Mouse (Mus musculus) layer of hippocampus, adult 18-20 months (tissue): ENCODE measurements around the gene Grk5. TPM values are rescaled to one million over a fixed set of nuclear protein-coding genes. Genes with fewer than 3 reads are reported as not detected.
"Not testable (repeated sequence)": the region's sequence is repeated elsewhere in the genome, so short reads cannot be mapped to it uniquely, and the experiment has no call there.

Experiments
- DNase-seq, 2 experiments: peaks; one replicate each; pipeline ENCODE4 v3.0.0; 2022; ENCODE audit warnings: low spot score in 2 of 2
- total RNA-seq, 2 experiments: library from RNA; stranded (reverse); gene quantifications; 2 replicates each; pipeline ENCODE4 v1.2.3; 2021

Grk5 gene
- total RNA-seq, 2 experiments from 2014 or later: 10.4 to 12.4 TPM

DNA sequence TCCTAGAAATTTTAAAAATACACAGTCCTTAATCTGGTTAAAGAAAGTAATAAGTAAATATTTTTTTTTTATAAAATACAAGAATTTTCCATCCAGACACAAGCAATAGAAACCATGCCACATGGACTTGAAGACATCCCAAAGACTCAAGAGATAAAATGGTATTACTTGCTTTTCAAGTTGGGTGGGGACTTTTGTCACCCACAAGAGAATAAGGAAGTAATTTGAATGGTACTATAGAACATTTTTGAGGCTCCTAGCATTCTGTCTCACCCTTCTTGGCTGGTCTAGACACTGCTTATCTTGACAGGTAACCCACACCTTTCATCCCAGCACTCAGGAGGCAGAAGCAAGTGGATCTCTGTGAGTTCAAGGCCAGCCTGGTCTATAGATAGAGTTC lies 20.8 kb downstream of the Grk5 start:
- DNase-seq: no peak

DNA sequence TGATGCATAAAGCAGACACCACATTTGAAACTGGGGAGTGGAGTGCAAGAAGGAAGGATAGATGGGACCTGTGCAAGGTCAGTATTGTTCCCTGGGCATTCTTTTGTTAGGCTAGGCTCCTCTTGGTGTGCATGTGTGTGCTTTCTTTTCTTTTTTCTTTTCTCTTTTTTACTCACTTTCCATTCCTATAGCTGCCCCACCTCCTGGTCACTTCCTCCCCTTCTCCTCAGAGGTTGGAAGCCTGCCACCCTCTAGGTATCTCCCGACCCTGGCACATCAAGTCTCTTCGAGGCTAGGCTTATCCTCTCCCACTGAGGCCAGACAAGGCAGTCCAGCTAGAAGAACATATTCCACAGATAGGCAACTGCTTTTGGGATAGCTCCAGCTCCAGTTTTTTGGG lies 22.1 kb downstream of the Grk5 start:
- no peak for DNase-seq

- DNase-seq: no peak
Observed at GRCm38 (mm10) chr19:60915236-60915635, 25.7 kb downstream of the Grk5 start.

DNA sequence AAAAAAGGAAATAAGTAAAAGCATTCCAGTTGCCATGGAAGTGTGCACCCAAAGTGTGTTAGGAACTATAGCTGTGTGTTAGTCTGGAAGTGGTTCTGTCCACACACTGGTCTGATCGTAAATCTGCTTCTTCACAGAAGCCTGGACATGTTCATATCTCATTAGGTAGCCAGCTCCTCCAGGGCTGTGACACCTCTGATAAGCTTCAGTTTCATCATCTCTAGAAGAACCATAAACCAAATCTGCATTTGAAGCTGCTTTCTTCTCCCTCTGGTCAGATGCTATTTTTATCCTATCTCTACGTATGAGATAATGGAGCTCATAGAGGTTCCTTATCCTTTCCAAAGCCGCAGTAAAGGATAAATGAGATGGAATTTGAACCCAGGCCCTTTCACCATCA lies 26.3 kb downstream of the Grk5 start:
- DNase-seq: no peak

GRCm38 (mm10) chr19:60916869-60917570 lies 27.5 kb downstream of the Grk5 start:
- DNase-seq: no peak

DNA sequence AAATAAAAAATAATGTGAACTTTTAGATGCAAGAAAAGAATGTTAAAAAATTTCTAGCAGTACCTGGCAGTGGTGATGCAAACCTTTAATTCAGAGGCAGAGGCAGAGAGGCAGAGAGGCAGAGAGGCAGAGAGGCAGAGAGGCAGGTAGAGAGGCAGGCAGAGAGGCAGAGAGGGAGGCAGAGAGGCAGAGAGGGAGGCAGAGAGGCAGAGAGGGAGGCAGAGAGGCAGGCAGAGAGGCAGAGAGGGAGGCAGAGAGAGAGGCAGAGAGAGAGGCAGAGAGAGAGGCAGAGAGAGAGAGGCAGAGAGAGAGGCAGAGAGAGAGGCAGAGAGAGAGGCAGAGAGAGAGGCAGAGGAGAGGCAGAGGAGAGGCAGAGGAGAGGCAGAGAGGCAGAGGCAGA lies 35.0 kb downstream of the Grk5 start:
- not testable (repeated sequence) for DNase-seq

- DNase-seq: no peak
Observed at GRCm38 (mm10) chr19:60935001-60935400, 45.5 kb downstream of the Grk5 start.

GRCm38 (mm10) chr19:60939954-60940379 lies 50.4 kb downstream of the Grk5 start:
- peak in 1 of 2 experiments; percentile 12 for DNase-seq

DNA sequence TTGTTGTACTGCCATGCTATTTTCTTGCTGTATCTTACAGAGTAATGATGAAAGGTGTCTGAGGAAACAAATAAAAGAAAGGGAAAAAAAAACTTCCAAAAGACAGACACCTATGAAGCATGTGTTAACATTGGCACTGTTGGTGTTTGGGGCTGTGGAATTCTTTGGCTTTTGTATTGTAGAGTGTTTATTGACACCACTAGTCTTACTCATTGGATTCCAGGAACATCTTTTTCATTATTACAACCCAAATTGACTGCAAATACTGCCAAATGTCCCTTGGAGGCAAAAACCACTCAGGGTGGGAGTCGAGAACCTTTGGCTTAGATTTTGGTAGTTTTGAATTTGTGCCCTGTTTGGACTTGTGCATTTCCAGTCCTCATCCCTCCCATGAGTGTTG lies 51.3 kb downstream of the Grk5 start:
- DNase-seq: no peak

DNA sequence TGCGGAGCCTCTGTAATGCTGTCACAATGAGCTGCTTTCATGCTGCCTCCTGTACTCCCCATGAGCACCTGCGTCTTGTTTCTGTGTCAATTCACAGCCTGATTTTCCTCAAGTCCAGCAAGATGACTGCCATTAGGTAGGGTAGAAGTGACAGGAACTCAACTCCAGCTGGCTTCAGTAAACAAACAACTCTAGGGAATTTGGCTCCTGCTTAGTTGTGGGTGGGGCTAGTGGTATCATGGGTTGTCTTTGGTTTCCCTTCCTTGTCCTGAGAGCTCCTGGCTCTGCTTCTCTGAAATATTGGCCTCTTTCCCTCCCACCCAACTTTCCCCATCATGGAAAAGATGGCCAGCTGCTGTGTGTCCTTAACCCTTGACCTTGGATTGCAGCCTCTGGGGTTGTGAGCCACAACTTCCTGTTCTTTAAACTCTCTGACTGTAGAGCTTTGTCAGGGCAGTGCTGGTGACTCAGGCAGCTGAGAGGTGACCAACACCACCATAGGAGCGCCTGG lies 56.3 kb downstream of the Grk5 start:
- DNase-seq: no peak

- DNase-seq: no peak
Observed at GRCm38 (mm10) chr19:60946656-60947055, 57.1 kb downstream of the Grk5 start.

DNA sequence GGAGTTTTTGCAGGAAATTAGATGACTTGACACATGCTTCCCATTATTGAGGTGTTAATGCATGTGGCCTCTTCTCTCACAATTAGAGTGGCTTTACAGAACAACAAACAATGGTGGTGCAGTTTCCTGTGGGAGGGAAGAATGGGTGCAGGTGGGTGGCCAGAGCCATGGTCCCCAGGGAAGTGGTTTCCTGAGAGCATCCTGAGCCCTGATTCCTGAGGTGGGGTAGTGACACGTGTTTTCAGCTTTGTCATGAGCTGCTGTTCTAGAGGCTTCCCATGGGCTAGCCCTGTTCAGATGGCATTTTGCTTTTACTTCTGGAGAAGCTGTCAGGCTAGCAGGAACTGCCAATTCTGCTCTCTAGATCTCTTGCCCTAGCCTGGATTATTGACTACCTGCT lies 59.4 kb downstream of the Grk5 start:
- no peak for DNase-seq

DNA sequence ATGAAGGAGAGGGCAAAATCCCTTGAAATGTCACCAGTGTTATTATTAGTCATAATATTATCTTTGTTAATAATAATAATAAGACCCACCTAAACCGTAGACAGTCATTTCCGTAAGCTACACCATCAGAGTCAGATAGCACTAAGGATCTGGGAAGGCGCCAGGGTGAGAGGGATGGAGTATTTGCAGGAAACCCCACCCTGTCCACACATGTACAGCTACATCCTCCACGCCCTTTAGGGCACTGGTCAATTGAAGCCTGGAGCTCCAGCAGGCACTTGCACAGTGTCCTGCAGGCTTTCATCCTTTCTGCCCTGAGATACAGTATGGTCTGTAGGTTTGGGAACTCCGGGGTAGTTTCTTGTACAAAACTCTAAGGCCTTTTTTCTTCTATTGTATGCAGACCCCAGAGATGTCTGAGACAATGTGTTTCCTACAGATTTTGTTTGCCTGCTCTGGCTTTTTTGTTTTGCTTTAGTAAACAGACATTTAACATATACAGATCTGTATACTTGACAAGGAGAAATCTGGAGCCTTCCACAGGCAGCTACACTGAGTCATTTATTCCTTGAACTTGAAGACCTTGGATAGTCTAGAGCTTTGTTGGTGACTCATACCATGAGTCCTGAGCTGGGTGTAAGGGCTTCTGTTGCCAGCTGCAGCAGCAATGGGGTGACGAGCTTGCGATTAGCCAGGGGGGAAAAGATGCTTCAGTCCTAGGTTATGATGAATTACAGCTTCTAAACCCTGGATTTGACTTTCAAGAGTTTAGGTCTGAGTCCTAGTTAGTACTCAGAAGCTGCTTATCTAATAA lies 60.7 kb downstream of the Grk5 start:
- no peak for DNase-seq

DNA sequence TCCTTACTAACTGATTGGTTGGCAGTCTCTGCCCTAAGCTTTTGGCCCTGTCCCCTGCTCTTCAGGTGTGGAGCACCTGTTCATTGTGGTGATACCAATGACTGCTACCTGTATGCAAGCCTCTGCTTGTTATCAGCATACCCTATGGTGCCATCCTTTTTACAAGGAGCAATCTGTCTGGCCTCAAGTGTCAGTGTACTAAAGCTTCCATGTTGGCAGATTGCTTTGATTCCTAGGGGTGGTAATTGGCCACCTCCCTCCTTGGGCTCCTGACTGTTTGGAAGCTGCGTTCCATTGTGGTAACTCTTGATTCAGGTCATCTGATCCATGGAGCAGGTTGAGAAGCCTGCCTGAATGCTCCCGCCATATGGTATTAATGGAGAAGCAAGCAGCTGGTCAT lies 65.6 kb downstream of the Grk5 start:
- no peak for DNase-seq

- no peak for DNase-seq
Observed at GRCm38 (mm10) chr19:60955712-60956111, 66.2 kb downstream of the Grk5 start.

DNA sequence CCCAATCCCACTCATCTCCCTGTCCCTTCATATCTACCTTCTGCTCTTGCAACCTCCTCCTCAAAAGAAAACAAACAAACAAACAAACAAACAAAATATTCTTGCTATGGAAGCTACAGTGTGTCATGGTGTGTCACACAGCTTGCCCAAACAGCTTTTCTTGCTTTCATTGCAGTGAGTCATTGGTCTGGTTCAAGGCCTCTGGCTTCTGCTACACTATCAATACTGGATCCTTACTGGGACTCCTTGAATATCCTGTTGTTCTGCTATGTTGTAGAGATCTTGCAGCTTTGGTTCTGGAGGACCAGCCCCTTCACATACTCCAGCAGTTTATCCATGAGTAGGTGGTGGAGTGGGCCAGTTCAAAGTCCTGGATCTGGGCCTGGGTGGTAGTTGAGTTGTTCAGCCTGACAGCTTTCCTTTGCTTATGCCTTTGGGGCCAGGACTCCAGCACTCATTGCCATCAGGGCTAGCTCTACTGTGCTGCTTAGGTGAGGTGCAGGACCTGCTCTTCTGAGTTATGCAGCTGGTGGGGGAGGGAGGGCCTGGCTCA lies 66.7 kb downstream of the Grk5 start:
- no peak for DNase-seq

- no peak for DNase-seq
Observed at GRCm38 (mm10) chr19:60959706-60960230, 70.2 kb downstream of the Grk5 start.

- no peak for DNase-seq
Observed at GRCm38 (mm10) chr19:60962358-60963061, 73.0 kb downstream of the Grk5 start.

DNA sequence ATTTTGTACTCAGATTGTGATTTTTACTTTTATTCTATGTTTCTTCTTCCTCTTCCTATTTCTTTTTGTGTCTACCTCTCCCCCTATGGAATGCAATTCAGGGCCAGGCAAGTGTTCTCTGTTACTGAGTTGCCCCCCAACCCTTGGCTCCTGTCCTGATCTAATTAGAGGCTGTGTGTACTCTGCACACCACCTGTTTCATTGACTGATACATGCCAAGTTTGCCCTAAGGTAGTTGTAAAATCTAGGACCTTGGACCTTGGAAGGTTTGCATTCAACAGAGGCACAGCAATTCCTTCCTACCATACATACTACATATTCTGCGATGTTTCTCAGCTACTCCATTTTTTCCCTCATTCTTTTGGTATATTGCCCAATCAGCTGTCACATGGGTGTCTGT lies 78.4 kb downstream of the Grk5 start:
- DNase-seq: no peak

- no peak for DNase-seq
Observed at GRCm38 (mm10) chr19:60970406-60970805, 80.9 kb downstream of the Grk5 start.

- no peak for DNase-seq
Observed at GRCm38 (mm10) chr19:60971598-60971997, 82.0 kb downstream of the Grk5 start.
